Mouse (Mus musculus): ENCODE data around the gene Gm21981. TPM values are rescaled to one million over a fixed set of nuclear protein-coding genes. Genes with fewer than 3 reads are reported as not detected.

Gene Gm21981
- polyA plus RNA-seq, 1 experiment from 2014 or later: 0.54 TPM

- H3K4me1 ChIP-seq (replicated peaks): peaks cover 7% of the 10 kb centered on the region; the same call in 1 of the 2 replicates
- no peak overlapping the region for H3K9ac ChIP-seq (replicated peaks)
- H3K27me3 ChIP-seq: peaks cover 30% of the 10 kb centered on the region
- 0 out of 2 replicates have a peak overlapping the region, but pooled peaks have one; percentile 15 for H3K4me2 ChIP-seq
- no peak for ATAC-seq (ENCODE audit: insufficient number of reproducible peaks, insufficient read depth, low FRiP score, low TSS enrichment, low read depth)
- peaks cover 61% of the 10 kb centered on the region for H3K36me3 ChIP-seq
- H3K9me3 ChIP-seq: no peaks in the 10 kb centered on the region
- H3K4me3 ChIP-seq (replicated peaks): no peak overlapping the region
- WGBS: 28% methylated on average over 28 of the region's 28 CpGs
- H3K27ac ChIP-seq: no peak overlapping the region
These were observed 8.5 kb upstream of the Gm21981 start for GRCm38 (mm10) chr17:47702548-47703345.

- H3K27me3 ChIP-seq: peaks cover 30% of the 10 kb centered on the region
- H3K4me1 ChIP-seq (replicated peaks): peaks cover 7% of the 10 kb centered on the region; the same call in 1 of the 2 replicates
- no peak overlapping the region for H3K9ac ChIP-seq (replicated peaks)
- 78% methylated on average over 9 of the region's 9 CpGs for WGBS
- no peak overlapping the region for H3K4me3 ChIP-seq (replicated peaks)
- H3K4me2 ChIP-seq: no peak overlapping the region
- no peaks in the 10 kb centered on the region for H3K9me3 ChIP-seq
- peaks cover 61% of the 10 kb centered on the region for H3K36me3 ChIP-seq
- ATAC-seq (ENCODE audit: insufficient number of reproducible peaks, insufficient read depth, low FRiP score, low TSS enrichment, low read depth): no peak
- no peak overlapping the region for H3K27ac ChIP-seq
These were observed 7.5 kb upstream of the Gm21981 start for GRCm38 (mm10) chr17:47701793-47702192.

- no peak for ATAC-seq (ENCODE audit: insufficient number of reproducible peaks, insufficient read depth, low FRiP score, low TSS enrichment, low read depth)
- peaks cover 61% of the 10 kb centered on the region for H3K36me3 ChIP-seq
- 80% methylated on average over 2 of the region's 2 CpGs for WGBS
- no peak overlapping the region for H3K4me3 ChIP-seq (replicated peaks)
- no peaks in the 10 kb centered on the region for H3K9me3 ChIP-seq
- no peak overlapping the region for H3K4me2 ChIP-seq
- peaks cover 24% of the 10 kb centered on the region for H3K27me3 ChIP-seq
- no peak overlapping the region for H3K27ac ChIP-seq
- H3K9ac ChIP-seq (replicated peaks): no peak overlapping the region
- H3K4me1 ChIP-seq (replicated peaks): peaks cover 16% of the 10 kb centered on the region
These were observed 4.8 kb upstream of the Gm21981 start for GRCm38 (mm10) chr17:47699055-47699454.

- Histone ChIP-seq H3K27me3 (peaks cover 21% of the 10 kb centered on the region), H3K36me3 (peaks cover 54% of the 10 kb centered on the region), H3K9ac (replicated peaks) (no peak overlapping the region), H3K27ac (no peak overlapping the region), H3K4me3 (replicated peaks) (no peak overlapping the region), H3K4me2 (no peak overlapping the region), H3K4me1 (replicated peaks) (peaks cover 17% of the 10 kb centered on the region), H3K9me3 (no peaks in the 10 kb centered on the region)
- ATAC-seq (ENCODE audit: insufficient number of reproducible peaks, insufficient read depth, low FRiP score, low TSS enrichment, low read depth): no peak
- WGBS: 89% methylated on average over 10 of the region's 10 CpGs
These were observed 3.9 kb upstream of the Gm21981 start for GRCm38 (mm10) chr17:47698156-47698555.

DNA sequence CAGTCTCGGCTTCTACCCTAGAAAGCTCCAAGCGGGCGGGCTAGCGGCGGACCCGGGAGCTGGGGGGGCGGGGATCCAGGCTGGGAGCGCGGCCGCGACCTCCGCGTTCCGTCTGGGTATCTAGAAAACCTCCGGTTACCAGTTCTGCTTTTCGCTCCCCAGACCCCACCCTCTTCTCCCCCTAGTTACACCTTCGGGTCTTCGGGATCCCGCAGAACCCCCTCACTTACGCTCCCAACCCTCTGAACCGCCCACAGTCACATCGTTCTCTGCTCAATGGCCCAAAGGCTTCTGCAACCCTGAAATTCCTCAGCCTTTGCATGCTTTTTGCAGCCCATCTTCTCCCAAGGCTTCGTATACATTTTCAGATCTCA, 1.1 kb upstream of the Gm21981 start:
- peak overlapping the region; percentile 88 for H3K9ac ChIP-seq (replicated peaks)
- H3K4me2 ChIP-seq: peak overlapping the region; percentile 76
- H3K27me3 ChIP-seq: peaks cover 14% of the 10 kb centered on the region; the same call in 1 of the 2 replicates
- H3K4me3 ChIP-seq (replicated peaks): peak overlapping the region; percentile 82
- H3K4me1 ChIP-seq (replicated peaks): peaks cover 13% of the 10 kb centered on the region
- H3K27ac ChIP-seq: peak overlapping the region; percentile 67
- ATAC-seq (ENCODE audit: insufficient number of reproducible peaks, insufficient read depth, low FRiP score, low TSS enrichment, low read depth): peak; percentile 9; the same call in 1 of the 2 replicates
- H3K36me3 ChIP-seq: peaks cover 25% of the 10 kb centered on the region
- no peaks in the 10 kb centered on the region for H3K9me3 ChIP-seq
- under 1% methylated on average over 23 of the region's 23 CpGs for WGBS

GRCm38 (mm10) chr17:47694503-47695336, 465 bp upstream of the Gm21981 start, which contains the start of gene Prickle4:
Gene Prickle4, minus strand, starts transcription at chr17:47694736.
- ATAC-seq (ENCODE audit: insufficient number of reproducible peaks, insufficient read depth, low FRiP score, low TSS enrichment, low read depth): peak; percentile 93
- Histone ChIP-seq H3K27me3 (peaks cover 20% of the 10 kb centered on the region; the same call in 1 of the 2 replicates), H3K4me1 (replicated peaks) (peaks cover 16% of the 10 kb centered on the region), H3K36me3 (peaks cover 19% of the 10 kb centered on the region), H3K4me2 (peak within 1 kb of the TSS; percentile 76), H3K9ac (replicated peaks) (peak within 1 kb of the TSS; percentile 88), H3K9me3 (no peaks in the 10 kb centered on the region), H3K27ac (peak within 1 kb of the TSS; percentile 67), H3K4me3 (replicated peaks) (peak within 1 kb of the TSS; percentile 82)
- 1% methylated on average over 79 of the region's 82 CpGs for WGBS

- H3K4me1 ChIP-seq (replicated peaks): peaks cover 25% of the 10 kb centered on the region
- peak overlapping the region; percentile 76 for H3K4me2 ChIP-seq
- WGBS: 28% methylated on average over 13 of the region's 13 CpGs
- ATAC-seq (ENCODE audit: insufficient number of reproducible peaks, insufficient read depth, low FRiP score, low TSS enrichment, low read depth): no peak
- peak overlapping the region; percentile 67 for H3K27ac ChIP-seq
- peaks cover 23% of the 10 kb centered on the region; the same call in 1 of the 2 replicates for H3K27me3 ChIP-seq
- peak overlapping the region; percentile 82 for H3K4me3 ChIP-seq (replicated peaks)
- peak overlapping the region; percentile 88 for H3K9ac ChIP-seq (replicated peaks)
- no peaks in the 10 kb centered on the region for H3K9me3 ChIP-seq
- peaks cover 11% of the 10 kb centered on the region for H3K36me3 ChIP-seq
These were observed 399 bp downstream of the Gm21981 start for GRCm38 (mm10) chr17:47693671-47694441.

GRCm38 (mm10) chr17:47691650-47692049, 2.6 kb downstream of the Gm21981 start:
- H3K27ac ChIP-seq: no peak overlapping the region
- no peak overlapping the region for H3K4me2 ChIP-seq
- H3K9me3 ChIP-seq: no peaks in the 10 kb centered on the region
- H3K27me3 ChIP-seq: peaks cover 23% of the 10 kb centered on the region; the same call in 1 of the 2 replicates
- no peak overlapping the region for H3K4me3 ChIP-seq (replicated peaks)
- ATAC-seq (ENCODE audit: insufficient number of reproducible peaks, insufficient read depth, low FRiP score, low TSS enrichment, low read depth): no peak
- 85% methylated on average over 3 of the region's 3 CpGs for WGBS
- peaks cover 33% of the 10 kb centered on the region for H3K4me1 ChIP-seq (replicated peaks)
- no peak overlapping the region for H3K9ac ChIP-seq (replicated peaks)
- H3K36me3 ChIP-seq: no peaks in the 10 kb centered on the region

GRCm38 (mm10) chr17:47689894-47690293, 4.4 kb downstream of the Gm21981 start:
- H3K9me3 ChIP-seq: no peaks in the 10 kb centered on the region
- no peak overlapping the region for H3K9ac ChIP-seq (replicated peaks)
- H3K4me2 ChIP-seq: peak overlapping the region; percentile 95
- H3K4me3 ChIP-seq (replicated peaks): peak overlapping the region; percentile 87; the same call in 1 of the 2 replicates
- H3K36me3 ChIP-seq: peaks cover 16% of the 10 kb centered on the region
- no peak overlapping the region for H3K27ac ChIP-seq
- peaks cover 23% of the 10 kb centered on the region; the same call in 1 of the 2 replicates for H3K27me3 ChIP-seq
- H3K4me1 ChIP-seq (replicated peaks): peaks cover 28% of the 10 kb centered on the region
- no peak for ATAC-seq (ENCODE audit: insufficient number of reproducible peaks, insufficient read depth, low FRiP score, low TSS enrichment, low read depth)
- WGBS: 78% methylated on average over 8 of the region's 8 CpGs

DNA sequence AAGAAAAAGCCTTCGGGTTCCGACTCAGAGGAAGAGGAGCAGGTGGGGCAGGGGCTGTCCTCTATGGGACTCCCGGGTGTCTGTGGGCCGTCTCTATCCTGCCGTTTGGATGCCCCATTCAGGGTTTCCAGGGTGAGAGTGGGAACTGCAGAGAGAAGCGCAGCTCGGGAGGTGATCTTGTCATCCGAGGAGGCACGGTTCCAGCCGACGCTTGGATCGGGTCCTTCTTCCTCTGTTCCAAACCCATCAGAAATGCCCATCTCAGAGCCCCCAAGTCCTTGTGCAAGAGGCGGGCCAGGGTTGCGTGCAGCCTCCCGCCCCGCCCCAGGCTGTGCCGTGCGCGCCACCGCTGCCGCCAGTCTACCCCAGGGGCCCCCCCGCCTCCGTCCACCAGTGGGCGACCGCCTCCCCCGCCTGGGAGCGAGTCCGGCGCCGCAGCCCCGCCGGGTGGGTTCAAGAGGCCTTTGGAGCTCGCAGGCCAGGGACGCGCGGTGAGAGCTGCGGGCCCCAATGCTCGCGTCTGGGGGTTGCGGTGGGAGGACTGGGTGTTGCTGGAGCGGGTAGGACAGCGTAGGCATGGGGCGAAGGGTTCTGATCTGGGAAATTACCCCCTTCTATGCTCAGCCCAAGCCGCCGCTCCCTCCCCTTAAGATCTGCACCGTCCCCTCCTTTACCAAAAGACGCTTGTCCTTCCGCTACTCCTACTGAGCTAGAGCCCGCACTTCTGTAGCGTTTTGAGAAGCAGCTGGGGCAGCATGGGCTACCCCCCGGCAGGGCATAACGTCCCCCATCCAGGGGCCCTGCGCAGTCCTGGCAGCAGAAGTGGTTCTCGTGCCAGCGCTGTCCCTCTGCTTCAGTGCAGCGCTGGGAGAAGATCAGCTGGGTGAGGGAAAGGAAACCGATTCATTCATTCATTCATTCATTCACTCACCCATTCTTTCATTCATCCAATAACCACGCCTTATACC, 5.4 kb downstream of the Gm21981 start, which contains the start of gene Frs3:
Gene Frs3 (plus strand): TSS at position 423 of the 968 bp plus-strand sequence.
- Histone ChIP-seq H3K27me3 (peaks cover 23% of the 10 kb centered on the region; the same call in 1 of the 2 replicates), H3K9me3 (no peaks in the 10 kb centered on the region), H3K4me1 (replicated peaks) (peaks cover 23% of the 10 kb centered on the region), H3K9ac (replicated peaks) (peak within 1 kb of the TSS; percentile 80), H3K4me2 (peak within 1 kb of the TSS; percentile 95), H3K36me3 (peaks cover 25% of the 10 kb centered on the region), H3K27ac (peak within 1 kb of the TSS; percentile 77), H3K4me3 (replicated peaks) (peak within 1 kb of the TSS; percentile 87)
- 1% methylated on average over 57 of the region's 58 CpGs for WGBS
- peak; percentile 69 for ATAC-seq (ENCODE audit: insufficient number of reproducible peaks, insufficient read depth, low FRiP score, low TSS enrichment, low read depth)

Data from limb, embryonic 12.5 days (tissue).